Mouse (Mus musculus) bone marrow, adult 2 months (tissue): ENCODE measurements around the gene St3gal5.

Experiments
- CTCF ChIP-seq: fragments of 200-500 bp; IDR thresholded peaks from 2 replicates; pipeline ENCODE4 v1.5.1; 2011; ENCODE audit warnings: low read length, control low read depth; ENCODE audit not compliant: control insufficient read depth, insufficient read depth
- POLR2A ChIP-seq: fragments of 200-500 bp; IDR thresholded peaks from 2 replicates; pipeline ENCODE4 v1.6.1; 2011; ENCODE audit warnings: low read depth, mild to moderate bottlenecking, control low read depth, low read length, borderline replicate concordance; ENCODE audit not compliant: control insufficient read depth

- TF ChIP-seq CTCF (no peak), POLR2A (no peak)
Observed at GRCm38 (mm10) chr6:72189061-72189863, 91.9 kb downstream of the St3gal5 start.
